9 mouse cellular contexts compared by ENCODE assay signal in genomic region chr6:112946021-112946811, GRCm38 (mm10). TPM values are rescaled to one million over a fixed set of nuclear protein-coding genes. Genes with fewer than 3 reads are reported as not detected.
DNase-seq lines count a peak whose midpoint lies in the region; ATAC-seq and TF ChIP-seq lines count a peak whose summit lies in the region.
"Had no signal": no experiment of that assay in that cellular context is flagged by ENCODE, and none has a peak within 500 bp of the region (broad histone marks: within the 10 kb centered on the region; RNA-seq: fewer than 3 reads in every experiment).

No protein-coding gene starts in this region.

- no peak for ATAC-seq in heart, embryonic 13.5 days (ENCODE audit: extremely low read depth, insufficient number of reproducible peaks, low FRiP score, low TSS enrichment)
- no peak for ATAC-seq in limb, embryonic 15.5 days (ENCODE audit: insufficient number of reproducible peaks, low FRiP score, low TSS enrichment, low read depth)
- ATAC-seq in stomach, embryonic 15.5 days (ENCODE audit: insufficient read depth, low FRiP score, low read depth) = no peak
- ATAC-seq in CD4-positive, CD25-positive, alpha-beta regulatory T cell, adult 4 months = no peak

- intact Hi-C loops in gastrocnemius, postnatal 14 days (cut with DNase I; ENCODE audit: low total_unique reads) = no loop called here

- no peak for TF ChIP-seq CTCF in cerebellum, adult 2 months (IDR thresholded peaks at IDR 0.05; ENCODE audit: borderline replicate concordance, insufficient read depth, low read depth, low read length)

- H3K4me1 ChIP-seq in cerebellum, adult 2 months (ENCODE audit: control insufficient read depth, insufficient read depth, low read length) = peaks cover 15% of the 10 kb centered on the region
- peaks cover 34% of the 10 kb centered on the region for H3K4me1 ChIP-seq in heart, embryonic 13.5 days
- peaks cover 45% of the 10 kb centered on the region for H3K4me1 ChIP-seq in limb, embryonic 15.5 days
- peaks cover 16% of the 10 kb centered on the region for H3K4me1 ChIP-seq in stomach, embryonic 15.5 days

- H3K9me3 ChIP-seq in heart, embryonic 13.5 days = no peaks in the 10 kb centered on the region
- H3K9me3 ChIP-seq in limb, embryonic 15.5 days = no peaks in the 10 kb centered on the region
- H3K9me3 ChIP-seq in stomach, embryonic 15.5 days = no peaks in the 10 kb centered on the region

- H3K27ac ChIP-seq in cerebellum, adult 2 months (ENCODE audit: insufficient read depth, low read length) = peak overlapping the region; percentile 75
- H3K27ac ChIP-seq in heart, embryonic 13.5 days (replicated peaks) = no peak overlapping the region
- peak overlapping the region; percentile 87 for H3K27ac ChIP-seq in limb, embryonic 15.5 days
- peak overlapping the region; percentile 79 for H3K27ac ChIP-seq in stomach, embryonic 15.5 days

- 1% methylated on average over 12 of the region's 12 CpGs for WGBS in cerebellum, adult 2 months
- 19% methylated on average over 12 of the region's 12 CpGs for WGBS in heart, embryonic 13.5 days
- 14% methylated on average over 12 of the region's 12 CpGs for WGBS in limb, embryonic 15.5 days
- WGBS in stomach, embryonic 15.5 days = 9% methylated on average over 12 of the region's 12 CpGs

- H3K4me2 ChIP-seq in heart, embryonic 13.5 days = peak overlapping the region; percentile 86
- H3K4me2 ChIP-seq in limb, embryonic 15.5 days = peak overlapping the region; percentile 81
- peak overlapping the region; percentile 66 for H3K4me2 ChIP-seq in stomach, embryonic 15.5 days

- no peaks in the 10 kb centered on the region for H3K36me3 ChIP-seq in heart, embryonic 13.5 days
- 0 out of 2 replicates have a peak, but pooled peaks cover 8% of the 10 kb centered on the region for H3K36me3 ChIP-seq in limb, embryonic 15.5 days
- no peaks in the 10 kb centered on the region for H3K36me3 ChIP-seq in stomach, embryonic 15.5 days
- H3K36me3 ChIP-seq: G1E had no signal

- DNase-seq in gastrocnemius, adult 18-20 months (ENCODE audit: low spot score) = peak; percentile 11
- no peak for DNase-seq in gastrocnemius, postnatal 14 days
- peak; percentile 54 for DNase-seq in 3134 (ENCODE audit: extremely low read depth, insufficient read length, low spot score)
- peak; percentile 69 to 70 for DNase-seq in cerebellum, adult 2 months

- H3K9ac ChIP-seq in heart, embryonic 13.5 days = peak overlapping the region; percentile 81
- peak overlapping the region; percentile 58 for H3K9ac ChIP-seq in limb, embryonic 15.5 days
- peak overlapping the region; percentile 26; the same call in 1 of the 2 replicates for H3K9ac ChIP-seq in stomach, embryonic 15.5 days

- peak overlapping the region; percentile 70 for H3K4me3 ChIP-seq in cerebellum, adult 2 months (replicated peaks; ENCODE audit: insufficient read depth, low read depth, low read length)
- H3K4me3 ChIP-seq in heart, embryonic 13.5 days = peak overlapping the region; percentile 63
- peak overlapping the region; percentile 63 for H3K4me3 ChIP-seq in limb, embryonic 15.5 days
- H3K4me3 ChIP-seq in stomach, embryonic 15.5 days (replicated peaks) = peak overlapping the region; percentile 56

- no peaks in the 10 kb centered on the region for H3K27me3 ChIP-seq in cerebellum, adult 2 months (ENCODE audit: control insufficient read depth, insufficient read depth, low read length)
- peaks cover 12% of the 10 kb centered on the region for H3K27me3 ChIP-seq in heart, embryonic 13.5 days (replicated peaks)
- H3K27me3 ChIP-seq in limb, embryonic 15.5 days = no peaks in the 10 kb centered on the region
- H3K27me3 ChIP-seq in stomach, embryonic 15.5 days (replicated peaks) = no peaks in the 10 kb centered on the region

- TF ChIP-seq POLR2A in cerebellum, adult 2 months (IDR thresholded peaks at IDR 0.05; ENCODE audit: borderline replicate concordance, insufficient read depth, low read length) = no peak; the same call in 1 of the 2 replicates

RNA-seq across cellular contexts. Expression of gene Srgap3, which starts 0.8 kb away (rescaled TPM):
- 1 to 10 TPM in 1 of 2 experiments, under 1 TPM in 1; 0.71 to 1.1 TPM for total RNA-seq in gastrocnemius, adult 18-20 months (2021)
- 1 to 10 TPM; 4.1 to 5.0 TPM for total RNA-seq in gastrocnemius, postnatal 14 days (2021)
- 99.2 and 101 TPM in 2 replicates for polyA plus RNA-seq in cerebellum, adult 2 months (2012; rRNA removed)
- 0.60 and 1.0 TPM in 2 replicates for polyA plus RNA-seq in heart, embryonic 13.5 days (2015; fragmentation: Nextera tagmentation; extraction: Ambion mirVana)
- 5.1 and 6.0 TPM in 2 replicates for polyA plus RNA-seq in limb, embryonic 15.5 days (2015; fragmentation: Nextera tagmentation; extraction: Ambion mirVana)
- 5.3 and 6.6 TPM in 2 replicates for polyA plus RNA-seq in stomach, embryonic 15.5 days (2015; fragmentation: Nextera tagmentation; extraction: Ambion mirVana)
- polyA plus RNA-seq in CD4-positive, CD25-positive, alpha-beta regulatory T cell, adult 4 months (2017; shearing (Covaris generic)) = under 1 TPM; 0.44 to 0.67 TPM
- polyA plus RNA-seq: G1E had no signal

Comparison
In these comparisons a context has a peak if more than half of its experiments do, and no peak if none do; other contexts are left out.
1. H3K9ac ChIP-seq: peak in every context shown above with its lines; median percentile 81 in heart, embryonic 13.5 days; 58 in limb, embryonic 15.5 days; 26 in stomach, embryonic 15.5 days.
2. RNA of gene Srgap3, which starts 0.8 kb away (polyA plus RNA-seq): 99.2 to 101 TPM in cerebellum, adult 2 months; 5.1 to 6.0 TPM in limb, embryonic 15.5 days, 5.3 to 6.6 TPM in stomach, embryonic 15.5 days, 0.44 to 0.67 TPM in CD4-positive, CD25-positive, alpha-beta regulatory T cell, adult 4 months and 0.60 to 1.0 TPM in heart, embryonic 13.5 days; every median in the first group is over 10 times any median in the second.
3. Peak in every context shown above with its lines, with median percentiles within 50 percentile points of each other: H3K4me3 ChIP-seq and H3K4me2 ChIP-seq.